Mouse (Mus musculus): Measurements from ENCODE around the gene Pecam1.
"Not testable (repeated sequence)": the region's sequence is repeated elsewhere in the genome, so short reads cannot be mapped to it uniquely, and the experiment has no call there.

The Pecam1 gene

GRCm38 (mm10) chr11:106750121-106750751, at the start of gene Pecam1:
Pecam1 (minus strand) TSS chr11:106750628.
- no peak for DNase-seq (ENCODE audit: low read depth, low spot score)

GRCm38 (mm10) chr11:106795679-106796078, 45.3 kb upstream of the Pecam1 start:
- peak; percentile 51 for DNase-seq (ENCODE audit: low read depth, low spot score)

- no peak for DNase-seq (ENCODE audit: low read depth, low spot score)
Observed at GRCm38 (mm10) chr11:106793846-106794245, 43.4 kb upstream of the Pecam1 start.

- DNase-seq (ENCODE audit: low read depth, low spot score), result peak; percentile 44
Observed at GRCm38 (mm10) chr11:106789649-106790048, 39.2 kb upstream of the Pecam1 start.

GRCm38 (mm10) chr11:106788775-106789459, 38.5 kb upstream of the Pecam1 start, which contains the start of the genes Ddx5 and Cep95:
Ddx5 (minus strand) TSS chr11:106789185.
Cep95 (plus strand) TSS chr11:106789252.
- peak; percentile 98 for DNase-seq (ENCODE audit: low read depth, low spot score)

GRCm38 (mm10) chr11:106788026-106788774, 37.8 kb upstream of the Pecam1 start:
- peak; percentile 97 for DNase-seq (ENCODE audit: low read depth, low spot score)

- peak; percentile 86 for DNase-seq (ENCODE audit: low read depth, low spot score)
Observed at GRCm38 (mm10) chr11:106787131-106788025, 37.0 kb upstream of the Pecam1 start.

- DNase-seq (ENCODE audit: low read depth, low spot score), result no peak
Observed at GRCm38 (mm10) chr11:106785043-106785442, 34.6 kb upstream of the Pecam1 start.

- DNase-seq (ENCODE audit: low read depth, low spot score), result no peak
Observed at GRCm38 (mm10) chr11:106784476-106784875, 34.0 kb upstream of the Pecam1 start.

- no peak for DNase-seq (ENCODE audit: low read depth, low spot score)
Observed at GRCm38 (mm10) chr11:106782841-106783764, 32.7 kb upstream of the Pecam1 start.

GRCm38 (mm10) chr11:106782271-106782670, 31.8 kb upstream of the Pecam1 start:
- DNase-seq (ENCODE audit: low read depth, low spot score), result not testable (repeated sequence)

GRCm38 (mm10) chr11:106780590-106781220, 30.3 kb upstream of the Pecam1 start:
- no peak for DNase-seq (ENCODE audit: low read depth, low spot score)

GRCm38 (mm10) chr11:106780089-106780425, 29.6 kb upstream of the Pecam1 start:
- DNase-seq (ENCODE audit: low read depth, low spot score), result no peak

- peak; percentile 96 for DNase-seq (ENCODE audit: low read depth, low spot score)
Observed at GRCm38 (mm10) chr11:106779388-106780088, 29.1 kb upstream of the Pecam1 start, which contains the start of gene Polg2. Polg2 (minus strand) TSS chr11:106779537.

- no peak for DNase-seq (ENCODE audit: low read depth, low spot score)
Observed at GRCm38 (mm10) chr11:106778589-106779387, 28.4 kb upstream of the Pecam1 start.

- DNase-seq (ENCODE audit: low read depth, low spot score), result no peak
Observed at GRCm38 (mm10) chr11:106778132-106778531, 27.7 kb upstream of the Pecam1 start.

GRCm38 (mm10) chr11:106777395-106777794, 27.0 kb upstream of the Pecam1 start:
- no peak for DNase-seq (ENCODE audit: low read depth, low spot score)

- DNase-seq (ENCODE audit: low read depth, low spot score), result no peak
Observed at GRCm38 (mm10) chr11:106776960-106777359, 26.5 kb upstream of the Pecam1 start.
